Mouse (Mus musculus): ENCODE data around the gene Sdk2. TPM values are rescaled to one million over a fixed set of nuclear protein-coding genes. Genes with fewer than 3 reads are reported as not detected.
A peak's percentile ranks its signal among the peaks of the same experiment; 100 is the strongest.

Sdk2 gene
- total RNA-seq, 2 experiments from 2014 or later: 0.23 to 0.84 TPM

GRCm38 (mm10) chr11:114066098-114066950 is 522 bp downstream of the Sdk2 start:
- DNase-seq: peak; percentile 46
- Histone ChIP-seq H3K27ac (peak overlapping the region; percentile 35), H3K4me3 (peak overlapping the region; percentile 76)
- TF ChIP-seq CTCF (IDR thresholded peaks at IDR 0.05): no peak
- intact Hi-C loops (cut with DNase I): loop anchor here (5.0 to 10.0 kb wide), 2 partner anchors 202 to 216 kb away; no protein-coding TSS in a partner anchor

GRCm38 (mm10) chr11:114065596-114065995 is 1.2 kb downstream of the Sdk2 start:
- H3K27ac ChIP-seq: no peak overlapping the region
- intact Hi-C loops (cut with DNase I): loop anchor here (5.0 to 10.0 kb wide), 2 partner anchors 201 to 217 kb away; no protein-coding TSS in a partner anchor
- H3K4me3 ChIP-seq: peak overlapping the region; percentile 76
- no peak for TF ChIP-seq CTCF (IDR thresholded peaks at IDR 0.05)
- no peak for DNase-seq

DNA sequence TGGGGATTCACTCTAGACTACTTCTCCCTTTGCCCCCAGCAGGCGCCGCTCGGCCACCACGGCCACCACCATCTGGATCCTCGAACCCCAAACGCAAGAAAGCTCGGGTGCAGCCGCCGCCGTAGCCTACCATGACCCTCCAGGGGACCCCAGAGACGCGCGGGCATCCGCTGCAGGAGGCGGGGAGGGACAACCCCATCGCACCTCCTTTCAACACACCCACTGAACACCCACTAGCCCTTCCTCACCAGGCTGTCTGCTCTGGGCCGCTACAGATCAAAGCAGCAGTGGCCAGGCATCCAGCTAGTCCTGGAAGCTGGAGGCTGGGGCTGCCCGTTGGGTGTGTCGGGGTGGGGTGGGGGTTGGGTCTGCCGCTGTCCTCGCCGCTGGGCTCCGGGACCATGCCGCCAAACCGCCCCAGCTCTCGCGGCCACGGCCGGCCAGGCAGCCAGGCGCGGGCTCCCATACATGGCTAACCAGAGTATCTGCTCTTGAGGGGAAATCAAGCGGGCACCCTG is 1.9 kb downstream of the Sdk2 start:
- peak overlapping the region; percentile 76 for H3K4me3 ChIP-seq
- intact Hi-C loops (cut with DNase I): loop anchor here (5.0 to 10.0 kb wide), 2 partner anchors 200 to 217 kb away; no protein-coding TSS in a partner anchor
- no peak for TF ChIP-seq CTCF (IDR thresholded peaks at IDR 0.05)
- H3K27ac ChIP-seq: no peak overlapping the region
- peak; percentile 25 for DNase-seq

- DNase-seq: no peak
- no peak overlapping the region for H3K4me3 ChIP-seq
- H3K27ac ChIP-seq: no peak overlapping the region
- intact Hi-C loops (cut with DNase I): loop anchor here (10.0 kb wide), 1 partner anchor 197 kb away; no protein-coding TSS in a partner anchor
- no peak for TF ChIP-seq CTCF (IDR thresholded peaks at IDR 0.05)
Observed at GRCm38 (mm10) chr11:114061946-114062345, 4.9 kb downstream of the Sdk2 start.

DNA sequence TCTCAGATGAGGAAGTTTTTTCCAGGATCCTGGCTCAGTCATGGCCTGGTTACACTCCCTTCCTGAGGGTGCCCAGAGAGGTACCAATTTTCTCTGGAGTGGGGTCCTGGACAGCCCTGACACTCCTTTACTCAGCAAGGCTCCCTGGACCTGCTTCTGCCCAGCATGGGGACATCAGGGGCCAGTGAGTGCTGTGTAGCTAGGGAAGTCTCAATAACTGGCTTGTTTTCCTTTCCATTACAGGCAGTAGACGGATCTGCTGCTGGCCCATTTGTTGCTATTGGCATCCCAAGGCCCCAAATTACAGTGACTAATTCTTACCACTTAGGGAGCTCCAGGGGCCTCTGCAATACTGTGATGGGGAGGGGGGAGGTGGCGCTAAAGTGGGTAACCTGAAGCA is 5.6 kb downstream of the Sdk2 start:
- no peak for DNase-seq
- intact Hi-C loops (cut with DNase I): loop anchor here (10.0 kb wide), 1 partner anchor 196 kb away; no protein-coding TSS in a partner anchor
- no peak for TF ChIP-seq CTCF (IDR thresholded peaks at IDR 0.05)
- no peak overlapping the region for H3K4me3 ChIP-seq
- no peak overlapping the region for H3K27ac ChIP-seq

GRCm38 (mm10) chr11:114056351-114056750 is 10.5 kb downstream of the Sdk2 start:
- H3K4me3 ChIP-seq: no peak overlapping the region
- no peak for DNase-seq
- intact Hi-C loops (cut with DNase I): no loop called here
- H3K27ac ChIP-seq: no peak overlapping the region
- no peak for TF ChIP-seq CTCF (IDR thresholded peaks at IDR 0.05)

DNA sequence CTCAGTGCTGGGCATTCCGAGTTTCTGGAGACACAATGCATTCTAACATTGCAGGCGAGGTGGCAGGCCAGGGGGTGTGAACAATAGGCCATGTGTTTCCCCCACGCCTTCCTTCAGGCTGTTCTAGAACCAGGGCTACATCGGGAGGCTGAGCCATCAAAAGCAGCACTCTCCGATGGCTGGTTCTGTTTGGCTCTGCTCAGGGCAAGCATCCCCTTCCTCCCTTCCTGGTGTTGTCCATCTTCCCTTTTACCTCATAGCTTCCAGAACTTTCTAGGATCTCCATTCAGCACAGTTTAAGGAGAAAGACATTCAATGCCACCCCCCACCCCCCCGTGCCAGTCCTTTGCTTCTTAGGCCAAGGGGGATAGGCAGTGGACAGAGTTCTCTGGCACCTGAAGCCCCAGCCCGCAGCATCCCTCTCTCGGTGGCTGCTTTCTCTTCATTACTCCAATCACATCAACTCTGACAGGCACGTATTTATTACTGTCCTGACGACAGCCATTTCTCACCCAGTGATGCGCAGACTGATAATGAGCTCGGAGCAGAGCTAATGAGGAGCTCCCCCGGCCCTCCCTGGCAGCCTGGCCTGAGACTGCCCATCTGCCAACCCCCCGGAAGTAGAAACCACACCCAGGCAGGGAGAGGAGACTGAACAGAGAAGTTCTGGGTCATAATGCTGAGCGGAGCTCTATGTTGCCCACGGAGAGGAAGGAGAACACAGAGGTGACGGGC is 12.1 kb downstream of the Sdk2 start:
- no peak overlapping the region for H3K4me3 ChIP-seq
- intact Hi-C loops (cut with DNase I): no loop called here
- no peak for TF ChIP-seq CTCF (IDR thresholded peaks at IDR 0.05)
- no peak for DNase-seq
- H3K27ac ChIP-seq: no peak overlapping the region

- no peak for TF ChIP-seq CTCF (IDR thresholded peaks at IDR 0.05)
- DNase-seq: peak; percentile 63
- intact Hi-C loops (cut with DNase I): no loop called here
- no peak overlapping the region for H3K27ac ChIP-seq
- H3K4me3 ChIP-seq: no peak overlapping the region
Observed at GRCm38 (mm10) chr11:114051361-114051760, 15.5 kb downstream of the Sdk2 start.

DNA sequence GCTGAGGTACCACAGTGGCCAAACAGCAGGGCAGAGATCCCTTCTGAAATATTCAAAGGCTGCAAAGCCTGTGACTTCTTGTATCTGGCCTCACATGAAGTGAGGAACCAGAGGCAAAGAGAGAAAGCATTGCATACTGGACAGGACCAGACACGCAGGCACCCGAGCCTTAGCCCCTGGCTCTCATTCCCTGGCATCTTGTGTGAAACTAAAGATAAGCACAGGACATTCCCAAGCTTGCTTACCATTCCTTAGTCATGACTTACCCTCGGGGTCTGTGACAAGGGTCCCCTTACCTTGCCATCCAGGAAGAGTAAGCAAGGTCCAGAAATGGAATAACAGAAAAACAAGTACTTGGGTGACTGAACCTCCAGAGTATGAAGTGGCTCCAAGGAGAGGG is 16.3 kb downstream of the Sdk2 start:
- DNase-seq: no peak
- intact Hi-C loops (cut with DNase I): no loop called here
- Histone ChIP-seq H3K27ac (no peak overlapping the region), H3K4me3 (no peak overlapping the region)
- no peak for TF ChIP-seq CTCF (IDR thresholded peaks at IDR 0.05)

DNA sequence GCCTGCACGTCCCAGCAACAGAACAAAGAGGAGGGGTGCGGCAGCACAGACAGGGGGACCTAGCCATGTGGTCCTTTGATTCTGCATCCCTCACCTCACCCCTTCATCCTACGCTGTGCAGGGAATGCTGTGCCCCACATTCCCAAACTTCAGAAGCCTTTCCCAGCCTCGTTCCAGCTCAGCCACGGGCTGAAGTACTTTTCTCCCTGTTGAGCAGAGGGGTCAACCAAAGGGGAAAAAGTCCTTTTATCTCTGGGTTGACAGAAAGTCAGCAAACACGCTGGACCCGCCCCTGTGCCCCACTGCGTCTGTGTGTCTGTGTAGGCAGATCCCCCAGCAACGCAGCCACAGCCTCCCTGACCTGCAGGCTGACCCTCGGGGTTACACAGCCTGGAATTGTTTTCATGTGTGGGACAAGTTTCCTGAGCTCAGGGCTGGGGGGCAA is 18.9 kb downstream of the Sdk2 start:
- DNase-seq: no peak
- no peak for TF ChIP-seq CTCF (IDR thresholded peaks at IDR 0.05)
- Histone ChIP-seq H3K4me3 (no peak overlapping the region), H3K27ac (no peak overlapping the region)
- intact Hi-C loops (cut with DNase I): no loop called here

DNA sequence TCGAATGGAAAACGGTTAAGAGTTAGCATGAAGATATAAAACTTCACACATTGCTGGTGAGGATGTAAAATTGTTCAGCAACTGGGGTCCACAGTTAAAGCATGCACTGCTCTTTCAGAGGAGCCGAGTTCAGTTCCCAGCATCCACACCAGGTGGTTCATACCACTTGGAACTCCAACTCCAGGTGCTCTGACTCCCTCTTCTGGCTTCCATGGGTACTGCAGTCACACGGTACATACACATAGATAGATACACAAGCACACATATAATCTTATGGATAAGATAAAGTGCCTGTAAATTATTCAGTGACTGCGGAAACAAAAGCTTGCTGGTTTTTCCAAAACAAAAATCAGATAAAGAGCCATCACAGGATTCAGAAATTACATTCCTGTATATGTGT is 19.9 kb downstream of the Sdk2 start:
- TF ChIP-seq CTCF (IDR thresholded peaks at IDR 0.05): peak; percentile 18; the same call in 1 of the 2 replicates
- Histone ChIP-seq H3K27ac (no peak overlapping the region), H3K4me3 (no peak overlapping the region)
- intact Hi-C loops (cut with DNase I): no loop called here
- no peak for DNase-seq

DNA sequence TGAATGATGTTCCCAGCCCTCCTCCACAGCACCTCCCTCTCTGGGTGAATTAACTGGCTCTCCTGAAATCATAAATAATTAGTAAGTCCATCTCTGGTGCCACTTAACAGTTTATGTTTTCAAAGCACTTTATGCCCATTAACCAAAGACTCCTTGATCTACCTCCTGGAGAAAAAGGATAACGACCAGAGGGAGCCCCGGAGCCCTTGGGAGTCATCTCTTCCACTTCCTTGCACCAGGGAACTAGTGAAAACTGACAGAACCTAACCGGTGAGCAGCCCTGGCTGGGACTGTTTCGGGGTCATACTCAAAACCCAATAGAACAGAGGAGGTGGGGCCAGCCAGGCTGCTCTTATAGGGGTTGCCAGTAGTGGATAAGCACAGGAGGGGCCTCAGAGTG is 22.5 kb downstream of the Sdk2 start:
- no peak overlapping the region for H3K27ac ChIP-seq
- no peak for TF ChIP-seq CTCF (IDR thresholded peaks at IDR 0.05)
- intact Hi-C loops (cut with DNase I): no loop called here
- no peak for DNase-seq
- no peak overlapping the region for H3K4me3 ChIP-seq

DNA sequence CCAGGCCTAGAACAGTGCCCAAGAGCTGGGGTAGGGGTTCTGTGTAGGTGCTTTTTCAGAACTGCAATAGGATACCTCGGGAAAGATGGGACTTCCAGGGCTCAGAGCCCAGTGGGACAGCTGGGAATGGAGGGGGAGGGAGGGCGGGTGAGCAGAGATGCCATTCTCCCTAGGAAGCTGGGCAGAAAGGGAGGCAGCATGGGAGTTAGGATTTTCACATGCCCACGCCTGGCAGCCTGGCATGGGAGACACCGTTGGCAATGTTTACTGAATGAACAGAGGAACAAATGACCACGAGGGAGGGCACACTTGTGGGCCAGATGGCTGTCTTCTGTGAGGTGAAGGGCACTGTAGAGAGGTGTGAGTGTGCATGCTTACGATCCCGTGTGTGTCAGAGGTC is 23.3 kb downstream of the Sdk2 start:
- intact Hi-C loops (cut with DNase I): no loop called here
- DNase-seq: no peak

More for the DNA sequence above, 23.3 kb downstream of the Sdk2 start:
- no peak for TF ChIP-seq CTCF (IDR thresholded peaks at IDR 0.05)
- Histone ChIP-seq H3K4me3 (no peak overlapping the region), H3K27ac (no peak overlapping the region)
